Mouse (Mus musculus) cerebellum, adult (tissue): ENCODE results near the gene Smco1.
"Not testable (repeated sequence)": the region's sequence is repeated elsewhere in the genome, so short reads cannot be mapped to it uniquely, and the experiment has no call there.

ENCODE experiments used
- ATAC-seq: cut with Nextera tagmentation; 2 replicates; pipeline ENCODE4 v1.9.2; 2017; ENCODE audit warnings: mild to moderate bottlenecking, moderate library complexity, mixed read lengths; ENCODE audit not compliant: insufficient number of reproducible peaks, low FRiP score, low TSS enrichment

Smco1 gene

DNA sequence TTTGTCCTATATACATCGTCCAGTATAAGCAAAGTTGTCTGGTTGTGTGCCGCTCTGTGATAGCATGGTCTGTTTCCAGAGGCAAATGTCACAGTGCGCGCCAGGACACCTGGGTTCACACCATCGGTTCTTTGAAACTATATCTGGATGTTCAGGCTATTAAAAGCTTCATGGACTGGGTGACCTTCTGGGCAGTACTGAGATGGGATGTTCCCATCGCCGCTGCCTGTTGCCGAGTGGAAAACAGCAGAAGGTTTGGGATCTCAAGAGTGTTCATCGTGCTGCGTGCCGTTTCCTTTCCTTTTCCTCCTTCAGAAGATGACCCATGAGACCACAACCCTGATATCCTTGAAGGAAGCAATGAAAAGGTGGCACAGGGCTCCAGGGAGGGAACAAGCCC is at the start of gene Smco1:
Smco1 (plus strand) TSS at position 178 of the 400 bp plus-strand sequence.
- ATAC-seq, result no peak

DNA sequence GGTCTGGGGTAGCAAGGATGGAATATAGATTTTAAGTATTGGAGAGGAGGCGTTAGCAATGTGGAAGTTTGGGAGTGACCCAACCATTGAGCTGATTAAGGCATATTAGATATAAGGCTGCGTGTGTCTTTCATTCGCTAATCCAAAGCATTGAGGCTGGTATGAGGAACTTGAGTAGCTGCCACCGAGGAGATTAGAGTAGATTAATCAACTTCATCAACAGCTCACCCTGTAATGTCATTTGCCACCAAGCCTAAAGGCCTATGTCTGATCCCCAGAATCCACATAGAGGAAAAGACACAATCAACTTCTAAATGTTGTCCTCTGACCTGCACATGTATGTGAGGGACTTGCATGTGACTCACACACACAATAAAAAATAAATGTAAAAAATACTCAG is 49.5 kb upstream of the Smco1 start:
- ATAC-seq, result no peak

DNA sequence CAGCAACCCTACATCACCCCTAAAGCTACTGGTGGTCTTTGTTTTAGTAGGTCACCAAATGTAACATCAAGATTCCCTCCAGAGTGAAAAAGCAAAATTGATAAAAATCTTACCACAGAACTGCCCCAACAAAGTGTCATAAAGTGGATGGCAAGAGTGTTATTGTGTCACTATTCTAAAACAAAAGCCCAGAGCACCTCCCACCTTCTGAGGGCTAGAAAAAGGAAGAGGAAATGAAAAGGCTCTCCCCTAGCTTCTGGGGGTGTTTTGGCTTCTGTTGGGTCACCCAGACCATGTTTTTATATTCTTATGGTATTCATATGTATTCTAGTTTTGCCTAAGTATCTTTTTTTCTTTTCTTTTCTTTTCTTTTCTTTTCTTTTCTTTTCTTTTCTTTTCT is 48.9 kb upstream of the Smco1 start:
- ATAC-seq, result no peak

GRCm38 (mm10) chr16:32232050-32232449 is 39.2 kb upstream of the Smco1 start:
- ATAC-seq, result not testable (repeated sequence)

- no peak for ATAC-seq
Observed at GRCm38 (mm10) chr16:32237930-32238680, 33.2 kb upstream of the Smco1 start.

GRCm38 (mm10) chr16:32239428-32240312 is 31.6 kb upstream of the Smco1 start:
- no peak for ATAC-seq

GRCm38 (mm10) chr16:32243901-32244300 is 27.4 kb upstream of the Smco1 start:
- no peak for ATAC-seq

DNA sequence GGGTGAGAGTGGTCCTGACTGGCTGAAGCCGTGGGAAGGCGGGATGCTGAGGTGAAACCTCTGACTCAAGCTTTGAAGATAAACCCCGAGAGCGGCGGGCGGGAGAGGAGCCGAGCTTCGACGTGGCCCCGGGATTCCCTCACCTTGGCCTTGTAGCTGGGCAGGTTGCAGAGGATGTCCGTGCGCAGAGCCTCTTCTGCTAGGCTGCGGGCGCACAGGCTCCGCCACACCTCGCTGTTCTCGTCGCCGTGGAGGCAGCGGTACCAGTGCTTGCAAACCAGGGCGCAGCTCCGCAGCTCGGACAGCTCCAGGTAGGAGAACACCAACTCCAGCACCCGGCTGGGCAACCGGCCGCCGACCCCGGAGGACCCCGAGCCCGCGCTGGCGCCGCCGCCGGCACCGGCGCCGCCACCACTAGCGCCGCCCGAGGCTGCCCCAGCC is 24.9 kb upstream of the Smco1 start:
- peak; percentile 63 for ATAC-seq

- peak; percentile 98 for ATAC-seq
Observed at GRCm38 (mm10) chr16:32246952-32247370, 24.3 kb upstream of the Smco1 start, which contains the start of the genes Fbxo45 and Wdr53. Fbxo45 (minus strand) TSS chr16:32247158. Wdr53 (plus strand) TSS chr16:32247227.

DNA sequence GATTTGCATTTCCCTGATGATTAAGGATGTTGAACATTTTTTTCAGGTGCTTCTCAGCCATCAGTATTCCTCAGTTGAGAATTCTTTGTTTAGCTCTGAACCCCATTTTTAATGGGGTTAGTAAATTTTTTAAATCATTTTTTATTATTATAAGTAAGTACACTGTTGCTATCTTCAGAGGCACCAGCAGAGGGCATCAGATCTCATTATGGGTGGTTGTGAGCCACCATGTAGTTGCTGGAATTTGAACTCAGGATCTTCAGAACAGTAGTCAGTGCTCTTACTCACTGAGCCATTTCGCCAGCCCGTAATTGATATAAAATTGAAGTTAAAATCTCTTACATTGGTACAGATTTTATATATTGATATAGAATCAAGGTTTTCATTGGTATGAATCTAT is 7.0 kb upstream of the Smco1 start:
- not testable (repeated sequence) for ATAC-seq

DNA sequence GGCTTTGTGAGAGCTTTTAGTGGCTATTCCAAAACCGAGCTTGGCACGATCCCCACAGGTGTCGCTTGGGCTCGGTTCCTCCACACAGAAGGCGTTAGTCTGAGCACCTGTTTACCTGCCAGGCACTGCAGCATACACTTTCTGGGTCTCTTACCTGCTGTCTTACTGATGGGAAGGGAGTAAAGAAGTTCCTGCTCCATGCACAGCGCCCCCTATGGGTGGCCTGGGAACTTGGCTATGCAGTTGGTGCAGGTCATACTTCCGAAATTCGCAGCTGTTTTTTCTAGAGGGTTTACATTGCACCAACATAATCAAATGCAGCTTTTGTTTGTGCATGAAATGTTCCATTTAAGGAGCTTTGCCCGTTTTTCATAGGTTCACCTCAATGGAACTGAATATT is 2.1 kb downstream of the Smco1 start:
- ATAC-seq, result no peak

- ATAC-seq, result no peak
Observed at GRCm38 (mm10) chr16:32275041-32275440, 3.8 kb downstream of the Smco1 start.

DNA sequence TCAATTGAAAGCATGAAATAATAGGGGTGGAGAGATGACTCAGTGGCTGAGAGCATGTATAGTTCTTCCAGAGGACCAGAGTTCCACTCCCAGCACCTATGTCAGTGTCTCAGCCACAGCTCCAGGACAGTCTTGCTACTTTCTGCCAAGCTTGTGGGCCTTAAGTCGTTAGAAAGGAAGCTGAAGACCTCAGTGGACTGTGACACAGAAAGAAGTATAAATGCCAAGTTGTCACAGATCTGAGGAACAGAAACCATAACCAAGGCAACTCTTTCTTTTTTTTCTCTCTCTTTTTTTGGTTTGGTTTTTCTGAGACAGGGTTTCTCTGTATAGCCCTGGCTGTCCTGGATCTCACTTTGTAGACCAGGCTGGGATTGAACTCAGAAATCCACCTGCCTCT is 4.6 kb downstream of the Smco1 start:
- no peak for ATAC-seq

- peak; percentile 98 for ATAC-seq
Observed at GRCm38 (mm10) chr16:32277308-32278256, 6.3 kb downstream of the Smco1 start, which contains the start of gene Rnf168. Rnf168 (plus strand) TSS chr16:32277459.

- ATAC-seq, result no peak
Observed at GRCm38 (mm10) chr16:32278396-32278795, 7.1 kb downstream of the Smco1 start.

DNA sequence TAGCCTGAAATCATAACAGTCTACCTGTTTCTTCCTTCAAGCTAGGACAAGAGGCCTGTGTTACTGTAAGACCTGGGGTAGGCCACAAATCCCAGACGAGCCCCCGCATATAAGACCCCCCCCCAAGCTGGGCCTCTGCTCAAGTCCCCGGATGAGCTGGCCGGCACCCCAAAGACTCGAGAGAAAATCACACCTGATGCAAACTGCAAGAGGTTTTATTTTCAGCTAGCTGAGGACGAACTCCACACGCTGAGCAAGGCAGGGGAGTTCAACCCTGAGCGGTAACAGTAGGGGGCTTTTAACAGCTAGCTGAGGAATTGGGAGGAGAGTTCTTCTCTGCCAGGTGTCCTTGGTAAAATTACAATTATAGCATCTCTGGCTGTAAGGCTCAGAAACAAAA is 8.9 kb downstream of the Smco1 start:
- no peak for ATAC-seq

GRCm38 (mm10) chr16:32282608-32283007 is 11.3 kb downstream of the Smco1 start:
- no peak for ATAC-seq

DNA sequence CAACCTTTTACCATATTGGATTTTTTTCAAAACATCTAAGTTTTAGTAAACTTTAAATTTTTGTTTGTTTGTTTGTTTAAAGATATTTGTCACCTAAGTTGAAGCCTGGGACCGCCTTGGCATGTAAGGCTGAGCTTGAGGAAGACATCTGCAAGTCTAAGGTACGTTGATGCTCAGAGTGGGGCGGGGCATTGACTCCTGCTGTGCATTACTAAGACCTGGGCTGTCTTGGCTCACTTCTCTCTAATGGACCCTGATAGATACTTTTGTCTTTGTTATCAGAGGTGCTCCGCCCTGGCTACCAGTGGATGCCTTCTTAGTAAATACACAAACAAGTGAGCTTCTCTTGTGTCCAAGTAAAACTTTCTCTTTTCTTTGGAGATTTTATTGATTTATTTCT is 20.6 kb downstream of the Smco1 start:
- no peak for ATAC-seq

GRCm38 (mm10) chr16:32299617-32300016 is 28.3 kb downstream of the Smco1 start:
- not testable (repeated sequence) for ATAC-seq

DNA sequence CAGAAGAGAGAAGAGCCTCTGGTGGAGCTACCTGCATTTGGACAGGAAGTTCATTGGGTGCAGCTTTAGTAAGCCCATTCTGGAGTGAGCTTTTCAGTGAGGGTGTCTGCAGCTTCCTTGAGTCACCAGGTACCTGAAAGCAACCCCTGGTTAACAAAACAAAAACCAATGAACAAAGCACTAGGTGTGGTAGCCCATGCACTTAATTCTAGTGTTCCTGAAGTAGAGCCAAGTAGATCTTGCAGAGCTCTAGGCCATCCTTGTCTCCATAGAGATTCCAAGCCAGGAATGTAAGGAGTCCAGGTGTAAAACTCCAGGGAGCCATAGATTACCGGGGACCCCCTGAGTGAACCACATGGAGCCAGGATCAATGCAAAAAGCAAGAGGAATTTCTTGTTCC is 31.8 kb downstream of the Smco1 start:
- no peak for ATAC-seq
